Mouse (Mus musculus) right cerebral cortex, postnatal 4 days (tissue): Measurements from ENCODE around the gene Agps.
A peak's percentile ranks its signal among the peaks of the same experiment; 100 is the strongest.
"Not testable (repeated sequence)": the region's sequence is repeated elsewhere in the genome, so short reads cannot be mapped to it uniquely, and the experiment has no call there.

ENCODE experiments used
- DNase-seq: peaks from one replicate; pipeline ENCODE4 v3.0.0-alpha.2; 2022

The Agps gene

GRCm38 (mm10) chr2:75936685-75937084, 104.7 kb downstream of the Agps start:
- not testable (repeated sequence) for DNase-seq

GRCm38 (mm10) chr2:75937520-75938116, 105.6 kb downstream of the Agps start:
- DNase-seq: not testable (repeated sequence)

- DNase-seq: peak; percentile 67
Measured at GRCm38 (mm10) chr2:75938117-75939063, 106.4 kb downstream of the Agps start, which contains the start of gene Ttc30b. Ttc30b (minus strand) TSS chr2:75938585.

GRCm38 (mm10) chr2:75950685-75951084, 118.7 kb downstream of the Agps start:
- no peak for DNase-seq

GRCm38 (mm10) chr2:75953320-75953719, 121.3 kb downstream of the Agps start:
- no peak for DNase-seq

GRCm38 (mm10) chr2:75955709-75956108, 123.7 kb downstream of the Agps start:
- no peak for DNase-seq

GRCm38 (mm10) chr2:75959183-75959849, 127.3 kb downstream of the Agps start:
- DNase-seq: no peak

- DNase-seq: peak; percentile 18
Measured at GRCm38 (mm10) chr2:75959850-75960365, 127.9 kb downstream of the Agps start.

GRCm38 (mm10) chr2:75960366-75961330, 128.7 kb downstream of the Agps start:
- no peak for DNase-seq

- no peak for DNase-seq
Measured at GRCm38 (mm10) chr2:75963211-75963840, 131.3 kb downstream of the Agps start.

GRCm38 (mm10) chr2:75964051-75964450, 132.1 kb downstream of the Agps start:
- no peak for DNase-seq

- DNase-seq: peak; percentile 42
Measured at GRCm38 (mm10) chr2:75964512-75964911, 132.5 kb downstream of the Agps start.

GRCm38 (mm10) chr2:75964972-75965371, 133.0 kb downstream of the Agps start:
- peak; percentile 49 for DNase-seq

- DNase-seq: no peak
Measured at GRCm38 (mm10) chr2:75974131-75974530, 142.2 kb downstream of the Agps start.

- DNase-seq: not testable (repeated sequence)
Measured at GRCm38 (mm10) chr2:75976070-75976469, 144.1 kb downstream of the Agps start.

- DNase-seq: not testable (repeated sequence)
Measured at GRCm38 (mm10) chr2:75977752-75978368, 145.9 kb downstream of the Agps start, which contains the start of gene Ttc30a2. Ttc30a2 (minus strand) TSS chr2:75978170.
